Mouse (Mus musculus): ENCODE results near the gene P4ha1.

P4ha1 gene

GRCm38 (mm10) chr10:59336124-59336523, 13.0 kb downstream of the P4ha1 start:
- Histone ChIP-seq H3K36me3 (ENCODE audit: control insufficient read depth, insufficient read depth, low read length, poor library complexity, severe bottlenecking) (no peaks in the 10 kb centered on the region; the same call in 1 of the 2 replicates), H3K27me3 (ENCODE audit: control insufficient read depth, insufficient read depth, low read length, poor library complexity, severe bottlenecking) (no peaks in the 10 kb centered on the region)
- no peak for DNase-seq (ENCODE audit: low read depth, low spot score)

GRCm38 (mm10) chr10:59346560-59346959, 23.5 kb downstream of the P4ha1 start:
- Histone ChIP-seq H3K27me3 (ENCODE audit: control insufficient read depth, insufficient read depth, low read length, poor library complexity, severe bottlenecking) (no peaks in the 10 kb centered on the region), H3K36me3 (ENCODE audit: control insufficient read depth, insufficient read depth, low read length, poor library complexity, severe bottlenecking) (peaks cover 2% of the 10 kb centered on the region)
- DNase-seq (ENCODE audit: low read depth, low spot score): no peak

- no peaks in the 10 kb centered on the region for H3K27me3 ChIP-seq (ENCODE audit: control insufficient read depth, insufficient read depth, low read length, poor library complexity, severe bottlenecking)
- H3K36me3 ChIP-seq (ENCODE audit: control insufficient read depth, insufficient read depth, low read length, poor library complexity, severe bottlenecking): peaks cover 2% of the 10 kb centered on the region; the same call in 1 of the 2 replicates
- DNase-seq (ENCODE audit: low read depth, low spot score): no peak
Observed at GRCm38 (mm10) chr10:59348200-59348599, 25.1 kb downstream of the P4ha1 start.

DNA sequence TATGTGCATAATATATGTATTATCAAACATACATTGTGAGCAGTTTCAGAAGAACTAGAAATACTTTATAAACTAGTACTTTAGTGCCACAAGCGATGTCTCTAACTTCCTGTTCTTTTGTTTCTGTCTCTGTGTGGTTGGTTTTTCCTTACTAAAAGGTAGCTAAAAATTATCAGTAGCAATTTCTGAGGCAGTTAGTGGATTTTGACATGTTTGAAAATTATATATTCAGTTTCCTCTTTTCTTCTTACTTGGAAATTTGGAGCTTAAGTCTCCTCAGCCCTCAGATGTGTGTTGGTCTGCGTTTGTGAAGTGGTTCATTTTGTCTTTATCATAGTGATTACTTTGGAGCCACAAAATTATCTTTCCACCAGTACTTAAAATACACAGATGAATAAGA, 26.4 kb downstream of the P4ha1 start:
- no peak for DNase-seq (ENCODE audit: low read depth, low spot score)
- Histone ChIP-seq H3K36me3 (ENCODE audit: control insufficient read depth, insufficient read depth, low read length, poor library complexity, severe bottlenecking) (peaks cover 2% of the 10 kb centered on the region; the same call in 1 of the 2 replicates), H3K27me3 (ENCODE audit: control insufficient read depth, insufficient read depth, low read length, poor library complexity, severe bottlenecking) (no peaks in the 10 kb centered on the region)

GRCm38 (mm10) chr10:59353065-59353464, 30.0 kb downstream of the P4ha1 start:
- 0 out of 2 replicates have a peak, but pooled peaks cover 2% of the 10 kb centered on the region for H3K36me3 ChIP-seq (ENCODE audit: control insufficient read depth, insufficient read depth, low read length, poor library complexity, severe bottlenecking)
- no peaks in the 10 kb centered on the region for H3K27me3 ChIP-seq (ENCODE audit: control insufficient read depth, insufficient read depth, low read length, poor library complexity, severe bottlenecking)
- DNase-seq (ENCODE audit: low read depth, low spot score): no peak

DNA sequence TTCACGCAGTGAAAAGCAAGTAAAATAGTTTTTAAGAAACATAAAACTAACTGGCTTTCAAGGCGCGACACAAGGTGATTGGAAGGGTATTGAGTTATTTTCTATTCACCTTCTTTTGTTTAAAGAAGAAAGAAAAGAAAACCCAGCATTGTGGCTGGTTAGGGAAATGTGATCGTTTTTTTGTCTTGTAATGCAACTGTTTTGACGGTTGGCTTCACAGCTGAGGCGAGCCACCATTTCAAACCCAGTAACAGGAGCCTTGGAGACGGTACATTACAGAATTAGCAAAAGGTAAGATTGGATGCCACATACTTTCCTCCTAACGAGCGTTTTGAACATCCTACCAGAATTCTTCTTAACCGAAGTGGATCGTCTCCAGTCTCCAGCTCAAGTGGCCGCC, 31.0 kb downstream of the P4ha1 start:
- 0 out of 2 replicates have a peak, but pooled peaks cover 2% of the 10 kb centered on the region for H3K36me3 ChIP-seq (ENCODE audit: control insufficient read depth, insufficient read depth, low read length, poor library complexity, severe bottlenecking)
- no peaks in the 10 kb centered on the region for H3K27me3 ChIP-seq (ENCODE audit: control insufficient read depth, insufficient read depth, low read length, poor library complexity, severe bottlenecking)
- DNase-seq (ENCODE audit: low read depth, low spot score): no peak

DNA sequence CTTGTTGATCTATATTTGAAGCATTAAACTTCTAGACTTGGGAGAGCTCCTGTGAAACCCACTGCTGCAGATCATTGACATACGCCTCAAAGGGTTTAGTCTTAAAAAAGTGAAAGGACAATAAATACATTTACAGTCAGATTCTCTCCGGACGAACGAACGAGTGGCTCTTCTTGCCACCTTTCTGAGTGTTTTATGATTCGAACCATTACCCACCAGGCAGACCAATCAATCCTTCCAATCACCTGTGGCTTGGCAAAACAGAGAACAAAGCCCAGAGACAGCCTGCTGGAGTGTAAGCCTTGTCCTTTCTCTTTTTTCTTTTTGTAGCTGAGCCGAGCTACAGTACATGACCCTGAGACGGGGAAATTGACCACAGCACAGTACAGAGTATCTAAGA, 31.9 kb downstream of the P4ha1 start:
- Histone ChIP-seq H3K27me3 (ENCODE audit: control insufficient read depth, insufficient read depth, low read length, poor library complexity, severe bottlenecking) (no peaks in the 10 kb centered on the region), H3K36me3 (ENCODE audit: control insufficient read depth, insufficient read depth, low read length, poor library complexity, severe bottlenecking) (0 out of 2 replicates have a peak, but pooled peaks cover 2% of the 10 kb centered on the region)
- DNase-seq (ENCODE audit: low read depth, low spot score): no peak

GRCm38 (mm10) chr10:59358744-59359143, 35.6 kb downstream of the P4ha1 start:
- DNase-seq (ENCODE audit: low read depth, low spot score): peak; percentile 43

DNA sequence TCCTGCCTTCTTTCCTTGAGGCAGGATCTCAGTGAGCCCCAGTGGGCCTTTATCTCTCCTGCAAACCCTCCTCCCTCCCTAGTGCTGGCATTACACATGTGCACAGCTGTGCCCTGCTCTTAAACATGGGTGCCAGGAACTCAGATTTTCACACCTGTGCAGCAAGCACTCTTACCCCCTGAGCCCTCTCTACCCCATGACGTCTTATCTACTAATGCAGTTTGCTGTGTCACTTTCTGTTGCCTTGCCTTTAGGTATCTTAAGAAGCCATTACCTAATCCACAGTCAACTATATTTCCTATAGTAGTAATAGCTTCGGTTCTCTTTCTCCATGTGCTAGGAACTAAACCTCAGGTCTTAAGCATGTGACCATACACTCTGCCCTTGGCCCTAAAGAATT, 40.1 kb downstream of the P4ha1 start:
- Histone ChIP-seq H3K27me3 (ENCODE audit: control insufficient read depth, insufficient read depth, low read length, poor library complexity, severe bottlenecking) (no peaks in the 10 kb centered on the region), H3K36me3 (ENCODE audit: control insufficient read depth, insufficient read depth, low read length, poor library complexity, severe bottlenecking) (0 out of 2 replicates have a peak, but pooled peaks cover 2% of the 10 kb centered on the region)
- no peak for DNase-seq (ENCODE audit: low read depth, low spot score)

More at GRCm38 (mm10) chr10:59358744-59359143, 35.6 kb downstream of the P4ha1 start:
- Histone ChIP-seq H3K36me3 (ENCODE audit: control insufficient read depth, insufficient read depth, low read length, poor library complexity, severe bottlenecking) (no peaks in the 10 kb centered on the region), H3K27me3 (ENCODE audit: control insufficient read depth, insufficient read depth, low read length, poor library complexity, severe bottlenecking) (no peaks in the 10 kb centered on the region)

GRCm38 (mm10) chr10:59364551-59364950, 41.5 kb downstream of the P4ha1 start:
- no peaks in the 10 kb centered on the region for H3K27me3 ChIP-seq (ENCODE audit: control insufficient read depth, insufficient read depth, low read length, poor library complexity, severe bottlenecking)
- DNase-seq (ENCODE audit: low read depth, low spot score): no peak
- peaks cover 2% of the 10 kb centered on the region; the same call in 1 of the 2 replicates for H3K36me3 ChIP-seq (ENCODE audit: control insufficient read depth, insufficient read depth, low read length, poor library complexity, severe bottlenecking)

DNA sequence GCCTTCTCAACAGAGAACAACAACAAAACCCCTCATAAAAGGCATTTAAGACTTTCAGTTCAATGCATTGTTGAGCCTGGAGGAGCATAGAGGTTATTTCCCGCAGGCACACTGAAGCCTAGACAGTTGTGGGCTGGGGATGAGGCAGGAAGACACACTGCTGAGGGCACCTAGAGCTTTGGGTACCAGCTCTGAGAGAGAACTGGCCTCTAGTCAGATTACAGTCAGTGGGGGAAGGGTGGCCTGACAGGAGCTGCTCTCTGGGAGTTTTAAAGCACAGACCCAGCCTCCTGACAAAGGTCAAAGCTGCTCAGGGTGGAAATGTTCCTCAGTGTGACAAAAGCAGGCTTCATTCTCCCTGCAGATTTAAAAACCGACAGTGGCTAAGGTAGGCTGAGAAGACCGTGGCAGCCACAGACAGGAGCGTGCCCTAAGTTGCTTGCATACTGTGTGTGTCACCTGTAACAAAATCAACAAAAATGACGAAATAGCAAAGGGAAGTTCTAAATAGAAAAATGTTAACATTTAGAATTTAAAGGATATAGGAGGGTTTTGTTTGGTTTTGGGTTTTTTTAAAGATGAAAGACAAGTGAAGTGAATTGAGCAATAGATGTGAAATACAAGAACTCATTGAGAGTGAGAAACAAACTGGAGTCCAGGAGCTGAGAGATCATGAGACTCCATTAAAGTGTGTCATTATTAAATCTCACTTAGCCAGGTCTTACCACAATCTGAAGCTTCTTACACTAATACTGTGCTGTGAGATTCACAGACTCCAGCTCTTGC, 42.9 kb downstream of the P4ha1 start:
- no peak for DNase-seq (ENCODE audit: low read depth, low spot score)
- no peaks in the 10 kb centered on the region for H3K27me3 ChIP-seq (ENCODE audit: control insufficient read depth, insufficient read depth, low read length, poor library complexity, severe bottlenecking)
- H3K36me3 ChIP-seq (ENCODE audit: control insufficient read depth, insufficient read depth, low read length, poor library complexity, severe bottlenecking): peaks cover 5% of the 10 kb centered on the region

DNA sequence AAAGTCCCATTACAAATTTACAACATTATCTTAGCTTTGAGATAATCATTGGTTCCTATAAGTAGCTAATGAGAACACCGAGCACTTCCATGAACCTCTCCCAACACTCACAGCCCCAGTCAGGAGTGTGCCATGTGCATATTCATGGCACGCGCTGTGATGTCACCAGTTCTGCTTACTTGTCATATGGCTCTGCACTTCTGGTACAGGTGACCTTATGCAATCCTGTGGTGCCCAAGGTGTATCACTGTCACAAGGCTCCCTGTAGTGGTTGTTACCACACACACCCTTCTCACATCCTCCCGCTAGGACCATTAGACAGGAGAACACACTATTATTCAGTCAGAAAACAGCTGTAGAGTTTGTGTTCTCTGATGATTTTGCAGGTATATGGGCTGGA, 43.6 kb downstream of the P4ha1 start:
- peaks cover 5% of the 10 kb centered on the region for H3K36me3 ChIP-seq (ENCODE audit: control insufficient read depth, insufficient read depth, low read length, poor library complexity, severe bottlenecking)
- H3K27me3 ChIP-seq (ENCODE audit: control insufficient read depth, insufficient read depth, low read length, poor library complexity, severe bottlenecking): no peaks in the 10 kb centered on the region
- DNase-seq (ENCODE audit: low read depth, low spot score): no peak

DNA sequence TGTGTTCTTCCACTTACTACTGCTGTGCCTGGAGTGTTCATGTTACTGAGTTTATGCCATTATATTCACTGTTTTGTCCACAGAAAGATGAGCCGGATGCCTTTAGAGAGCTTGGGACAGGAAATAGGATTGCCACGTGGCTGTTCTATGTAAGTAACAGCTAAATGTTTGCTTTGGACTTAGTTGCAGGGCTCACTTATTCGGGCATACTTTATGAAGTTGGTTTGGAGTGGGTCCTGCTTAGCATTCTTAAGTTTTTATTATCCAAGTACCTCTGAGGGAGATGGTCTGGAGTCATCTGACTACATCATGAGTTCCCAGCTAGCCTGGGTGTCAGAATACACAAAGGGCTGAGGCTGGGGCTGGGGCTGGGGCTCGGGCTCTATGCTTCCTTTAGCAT, 44.1 kb downstream of the P4ha1 start:
- Histone ChIP-seq H3K36me3 (ENCODE audit: control insufficient read depth, insufficient read depth, low read length, poor library complexity, severe bottlenecking) (peaks cover 5% of the 10 kb centered on the region), H3K27me3 (ENCODE audit: control insufficient read depth, insufficient read depth, low read length, poor library complexity, severe bottlenecking) (no peaks in the 10 kb centered on the region)
- DNase-seq (ENCODE audit: low read depth, low spot score): no peak

DNA sequence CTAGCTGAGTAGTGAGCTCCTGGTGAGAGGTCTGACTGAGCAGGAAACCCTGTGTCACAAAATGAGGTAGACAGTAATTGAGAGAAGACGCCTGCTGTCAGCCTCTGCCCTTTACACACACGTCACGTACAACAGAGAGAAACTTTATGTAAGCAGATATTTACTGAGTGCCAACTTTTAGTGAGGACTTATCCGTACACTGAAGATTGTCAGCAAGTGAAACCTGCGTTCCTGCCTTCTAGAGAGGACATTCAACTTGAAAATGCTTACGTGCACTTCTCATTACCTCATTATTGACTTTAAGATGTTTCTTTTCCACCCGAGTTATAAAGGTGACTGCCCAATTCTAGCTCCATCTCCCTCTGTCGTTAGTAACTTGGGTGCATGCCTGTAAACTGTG, 45.6 kb downstream of the P4ha1 start:
- DNase-seq (ENCODE audit: low read depth, low spot score): no peak
- Histone ChIP-seq H3K36me3 (ENCODE audit: control insufficient read depth, insufficient read depth, low read length, poor library complexity, severe bottlenecking) (peaks cover 5% of the 10 kb centered on the region), H3K27me3 (ENCODE audit: control insufficient read depth, insufficient read depth, low read length, poor library complexity, severe bottlenecking) (no peaks in the 10 kb centered on the region)

GRCm38 (mm10) chr10:59369426-59369825, 46.3 kb downstream of the P4ha1 start:
- H3K27me3 ChIP-seq (ENCODE audit: control insufficient read depth, insufficient read depth, low read length, poor library complexity, severe bottlenecking): no peaks in the 10 kb centered on the region
- DNase-seq (ENCODE audit: low read depth, low spot score): no peak
- peaks cover 5% of the 10 kb centered on the region for H3K36me3 ChIP-seq (ENCODE audit: control insufficient read depth, insufficient read depth, low read length, poor library complexity, severe bottlenecking)
